Mouse (Mus musculus): ENCODE results near the gene Ndufs3. TPM values are rescaled to one million over a fixed set of nuclear protein-coding genes. Genes with fewer than 3 reads are reported as not detected.

Ndufs3 gene
- polyA plus RNA-seq (2012; rRNA removed): 142 and 152 TPM in 2 replicates

DNA sequence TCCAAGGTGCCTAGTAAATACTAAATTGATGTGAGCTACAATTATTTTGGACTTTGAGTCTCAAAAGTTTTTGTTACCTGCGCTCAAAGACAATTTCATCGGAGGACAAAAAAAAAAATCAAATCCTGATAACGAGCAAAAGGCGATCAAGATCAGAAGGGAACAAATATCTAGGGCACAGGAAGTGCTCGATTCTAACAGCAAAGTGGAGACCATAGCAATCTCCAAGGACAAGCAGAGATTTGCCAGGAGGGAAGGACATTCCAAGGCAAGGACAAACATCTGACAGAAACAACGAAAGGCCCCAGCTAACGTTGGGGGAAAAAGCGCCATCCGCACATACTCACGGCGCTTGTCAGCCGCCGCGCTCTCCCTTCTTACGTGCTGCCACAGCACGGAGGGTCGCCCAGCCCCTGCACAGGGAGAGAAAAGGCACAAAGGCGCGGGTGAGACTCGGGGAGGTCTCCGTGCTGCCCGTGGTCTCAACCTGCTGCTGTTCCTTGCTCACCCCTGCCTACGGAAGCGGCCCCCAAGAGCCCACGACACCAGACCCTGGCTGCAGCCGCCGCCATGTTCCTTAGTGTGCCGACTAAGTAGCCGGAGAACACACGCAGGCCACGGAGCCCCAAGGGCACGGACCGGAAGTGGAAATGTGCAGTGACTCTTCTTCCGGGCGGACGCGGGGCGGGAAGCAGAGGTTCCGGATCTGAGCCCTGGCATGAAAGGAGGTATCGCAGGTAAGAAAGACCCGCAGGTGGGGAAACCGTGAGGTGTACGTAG is at the start of gene Ndufs3, which contains the start of gene Kbtbd4:
TSS of gene Ndufs3 (minus strand) at position 752 of the 780 bp plus-strand sequence.
TSS of gene Kbtbd4 (plus strand) at position 665 of the 780 bp plus-strand sequence.

DNA sequence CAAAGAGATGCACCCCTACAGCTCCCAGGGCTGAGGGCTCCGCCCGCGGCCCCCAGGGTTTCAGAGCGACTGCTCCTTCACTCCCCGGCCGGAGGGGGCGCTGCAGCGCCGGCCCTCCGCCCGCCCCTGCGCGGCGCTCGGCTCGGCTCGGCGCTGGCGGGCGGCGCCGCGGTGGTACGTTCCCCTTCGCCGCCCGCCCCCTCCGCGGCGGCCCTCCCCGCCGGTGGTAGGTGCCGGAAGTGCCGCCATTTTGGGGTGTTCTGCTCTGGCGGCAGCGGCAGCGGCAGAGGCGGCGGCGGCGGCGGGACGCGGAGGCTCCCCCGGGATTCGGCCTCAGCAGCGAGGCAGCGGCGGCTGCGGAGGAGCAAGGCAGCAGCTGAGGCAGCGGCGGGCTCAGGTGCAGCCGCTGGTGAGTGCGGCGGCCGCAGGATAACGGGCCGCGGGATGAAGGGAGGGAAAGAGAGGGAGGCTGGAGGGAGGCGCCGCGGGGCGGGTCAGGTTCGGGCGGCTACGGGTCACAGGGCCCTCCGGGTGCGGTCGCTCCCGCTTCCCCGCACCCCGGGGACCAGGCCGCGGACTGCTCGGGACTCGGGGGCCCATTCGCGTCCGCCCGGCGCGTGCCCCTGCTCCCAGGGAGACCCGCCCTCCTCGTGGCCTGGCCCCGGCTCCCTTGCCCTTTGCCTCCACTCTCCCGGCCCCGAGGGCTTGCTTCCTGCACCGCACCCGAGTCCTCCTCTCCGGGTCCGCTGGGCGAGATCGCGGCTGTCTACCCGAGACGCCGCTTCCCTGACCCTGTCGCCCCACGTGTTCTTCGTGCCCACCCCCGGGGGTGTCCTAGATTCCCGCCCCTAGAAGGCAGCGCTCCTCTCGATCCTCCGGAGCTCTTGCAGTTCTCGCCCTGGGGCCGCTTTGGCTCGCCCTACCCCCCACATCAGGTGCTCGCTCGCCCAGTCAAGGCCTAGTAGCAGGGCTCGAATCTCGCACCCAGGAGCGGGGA is 35.9 kb upstream of the Ndufs3 start, which contains the start of gene Celf1:
TSS of gene Celf1 (plus strand) at position 150 of the 997 bp plus-strand sequence.

DNA sequence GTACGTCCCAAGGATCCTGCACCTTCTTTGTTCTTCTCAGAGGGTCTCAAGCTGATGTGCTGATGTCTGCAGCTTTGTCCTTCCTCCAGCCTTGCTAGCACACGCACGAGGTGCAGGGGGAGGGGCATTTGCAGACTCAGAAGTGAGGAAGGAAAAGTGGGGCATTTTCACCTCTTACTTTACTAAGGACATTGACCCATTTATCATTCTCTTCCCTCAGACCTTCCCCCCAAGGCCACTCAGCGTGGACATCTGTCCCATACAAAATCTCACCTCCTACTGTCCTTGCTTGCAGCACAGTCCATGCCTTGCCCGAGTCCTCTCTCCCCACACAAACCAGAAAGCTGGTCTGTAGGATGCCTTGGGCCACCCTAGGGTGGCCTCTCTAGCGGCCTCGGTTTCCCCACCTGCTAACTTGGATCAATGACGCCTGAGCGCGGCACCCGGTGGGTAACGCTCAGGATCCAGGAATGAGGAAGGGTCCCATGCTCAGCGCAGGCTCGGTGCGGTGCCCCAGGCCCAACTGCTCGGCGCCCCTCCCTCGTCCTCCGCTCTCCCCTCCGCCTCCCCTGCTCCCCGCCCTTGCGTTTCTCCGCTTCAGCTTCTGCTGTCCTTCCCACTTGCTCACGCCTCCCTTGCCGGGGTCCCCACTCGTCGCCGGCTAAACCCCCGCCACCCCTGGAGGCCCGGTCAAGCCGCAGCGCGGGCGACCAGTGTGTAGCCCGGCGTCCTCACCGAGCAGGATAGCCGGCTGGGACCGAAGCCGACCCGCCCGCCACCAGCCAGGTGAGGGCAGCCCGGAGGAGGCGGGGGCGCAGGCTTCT is 19.2 kb downstream of the Ndufs3 start, which contains the start of gene C1qtnf4:
TSS of gene C1qtnf4 (plus strand) at position 643 of the 824 bp plus-strand sequence.

DNA sequence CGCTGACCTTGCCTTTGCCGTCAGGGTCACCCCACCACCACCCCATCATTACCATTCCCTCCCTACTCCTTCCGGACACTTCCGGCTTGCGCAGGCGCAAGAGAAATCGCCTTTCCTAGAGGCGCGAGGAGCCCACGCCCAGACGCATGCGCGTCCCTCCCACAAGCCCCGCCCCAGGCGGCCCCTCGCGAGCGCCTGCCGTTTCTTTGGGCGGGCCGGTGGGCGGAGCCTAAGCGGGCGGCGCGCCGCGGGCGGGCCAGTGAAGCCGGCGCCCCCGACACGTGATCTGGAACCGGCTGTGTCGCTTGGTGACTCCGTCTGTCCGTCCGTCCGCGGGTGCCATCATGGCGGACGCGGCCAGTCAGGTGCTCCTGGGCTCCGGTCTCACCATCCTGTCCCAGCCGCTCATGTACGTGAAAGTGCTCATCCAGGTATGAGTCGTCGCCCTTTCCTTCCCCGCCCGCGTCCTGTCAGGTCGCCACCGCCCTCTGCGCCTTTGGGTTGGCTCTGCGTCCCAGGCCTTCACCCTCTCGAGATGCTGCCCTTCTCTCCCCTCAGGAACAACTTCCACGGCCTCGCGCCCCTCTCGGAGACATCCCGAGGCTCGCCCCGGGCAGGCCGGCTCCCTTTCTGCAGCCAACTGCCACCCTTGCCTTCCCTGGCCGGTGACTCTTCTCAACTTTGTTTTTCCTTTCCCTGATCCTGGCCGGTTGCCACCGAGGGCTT is 57.5 kb downstream of the Ndufs3 start, which contains the start of gene Mtch2:
TSS of gene Mtch2 (plus strand) at position 201 of the 726 bp plus-strand sequence.

Other genes starting within 250 kb of the Ndufs3 start
- 25.4 and 46.2 TPM in 2 replicates for gene Nup160, start 227.6 kb downstream of the Ndufs3 start, polyA plus RNA-seq (2012; rRNA removed)
- 108 and 130 TPM in 2 replicates for gene Fnbp4, start 159.5 kb downstream of the Ndufs3 start, polyA plus RNA-seq (2012; rRNA removed)
- gene Agbl2, start 122.1 kb downstream of the Ndufs3 start, polyA plus RNA-seq (2012; rRNA removed): 0.44 and 1.0 TPM in 2 replicates
- gene Mtch2, start 57.7 kb downstream of the Ndufs3 start, polyA plus RNA-seq (2012; rRNA removed): 166 and 184 TPM in 2 replicates
- gene C1qtnf4, start 19.0 kb downstream of the Ndufs3 start, polyA plus RNA-seq (2012; rRNA removed): 12.7 and 16.8 TPM in 2 replicates
- gene Kbtbd4, start 87 bp downstream of the Ndufs3 start, polyA plus RNA-seq (2012; rRNA removed): 27.0 and 36.5 TPM in 2 replicates
- 123 and 128 TPM in 2 replicates for gene Celf1, start 35.6 kb upstream of the Ndufs3 start, polyA plus RNA-seq (2012; rRNA removed)
- gene Rapsn, start 130.8 kb upstream of the Ndufs3 start, polyA plus RNA-seq (2012; rRNA removed): 1.1 and 4.6 TPM in 2 replicates
- gene Psmc3, start 149.2 kb upstream of the Ndufs3 start, polyA plus RNA-seq (2012; rRNA removed): 256 and 367 TPM in 2 replicates
- gene Slc39a13, start 165.6 kb upstream of the Ndufs3 start, polyA plus RNA-seq (2012; rRNA removed): 25.8 and 37.7 TPM in 2 replicates
- 3.5 and 4.8 TPM in 2 replicates for gene Spi1, start 177.6 kb upstream of the Ndufs3 start, polyA plus RNA-seq (2012; rRNA removed)
- 8.5 and 12.8 TPM in 2 replicates for gene Mybpc3, start 213.3 kb upstream of the Ndufs3 start, polyA plus RNA-seq (2012; rRNA removed)

Measured in central nervous system, embryonic 11.5 days (tissue).